Mouse (Mus musculus) natural killer cell, adult 2 months (primary cell): Measurements from ENCODE around the gene Ikzf1.

Experiments
- DNase-seq, 2 experiments: peaks; one replicate each; pipeline ENCODE4 v3.0.0; 2022; ENCODE audit warnings: low spot score in 2 of 2

Gene Ikzf1

GRCm38 (mm10) chr11:11719748-11720147, 34.9 kb downstream of the Ikzf1 start:
- no peak for DNase-seq

- peak; percentile 52 to 66 for DNase-seq
Measured at GRCm38 (mm10) chr11:11725252-11725875, 40.6 kb downstream of the Ikzf1 start.

GRCm38 (mm10) chr11:11725876-11726525, 41.2 kb downstream of the Ikzf1 start:
- peak in 1 of 2 experiments; percentile 57 for DNase-seq

- no peak for DNase-seq
Measured at GRCm38 (mm10) chr11:11726807-11727276, 42.0 kb downstream of the Ikzf1 start.

- DNase-seq = no peak
Measured at GRCm38 (mm10) chr11:11727936-11728556, 43.2 kb downstream of the Ikzf1 start.

GRCm38 (mm10) chr11:11729216-11729615, 44.4 kb downstream of the Ikzf1 start:
- DNase-seq = no peak

- no peak for DNase-seq
Measured at GRCm38 (mm10) chr11:11730062-11730461, 45.3 kb downstream of the Ikzf1 start.

- no peak for DNase-seq
Measured at GRCm38 (mm10) chr11:11731727-11732126, 46.9 kb downstream of the Ikzf1 start.

- DNase-seq = no peak
Measured at GRCm38 (mm10) chr11:11732972-11733770, 48.4 kb downstream of the Ikzf1 start.

GRCm38 (mm10) chr11:11735155-11735554, 50.4 kb downstream of the Ikzf1 start:
- no peak for DNase-seq

GRCm38 (mm10) chr11:11736948-11737347, 52.1 kb downstream of the Ikzf1 start:
- DNase-seq = peak; percentile 68 to 70

- DNase-seq = no peak
Measured at GRCm38 (mm10) chr11:11737562-11737961, 52.8 kb downstream of the Ikzf1 start.

- DNase-seq = no peak
Measured at GRCm38 (mm10) chr11:11739054-11739453, 54.3 kb downstream of the Ikzf1 start.

GRCm38 (mm10) chr11:11740603-11741002, 55.8 kb downstream of the Ikzf1 start:
- DNase-seq = no peak

- DNase-seq = peak in 1 of 2 experiments; percentile 36
Measured at GRCm38 (mm10) chr11:11741574-11741973, 56.8 kb downstream of the Ikzf1 start.

- peak; percentile 71 to 81 for DNase-seq
Measured at GRCm38 (mm10) chr11:11742626-11743025, 57.8 kb downstream of the Ikzf1 start.

GRCm38 (mm10) chr11:11744222-11744621, 59.4 kb downstream of the Ikzf1 start:
- DNase-seq = no peak

- DNase-seq = peak; percentile 66 to 68
Measured at GRCm38 (mm10) chr11:11751091-11751490, 66.3 kb downstream of the Ikzf1 start.

- no peak for DNase-seq
Measured at GRCm38 (mm10) chr11:11752859-11753258, 68.1 kb downstream of the Ikzf1 start.

GRCm38 (mm10) chr11:11758121-11758520, 73.3 kb downstream of the Ikzf1 start:
- no peak for DNase-seq

GRCm38 (mm10) chr11:11758883-11759282, 74.1 kb downstream of the Ikzf1 start:
- no peak for DNase-seq

- peak; percentile 46 to 60 for DNase-seq
Measured at GRCm38 (mm10) chr11:11763211-11763666, 78.4 kb downstream of the Ikzf1 start.
